ENCODE assay signal across 8 mouse cellular contexts in the genomic region with DNA sequence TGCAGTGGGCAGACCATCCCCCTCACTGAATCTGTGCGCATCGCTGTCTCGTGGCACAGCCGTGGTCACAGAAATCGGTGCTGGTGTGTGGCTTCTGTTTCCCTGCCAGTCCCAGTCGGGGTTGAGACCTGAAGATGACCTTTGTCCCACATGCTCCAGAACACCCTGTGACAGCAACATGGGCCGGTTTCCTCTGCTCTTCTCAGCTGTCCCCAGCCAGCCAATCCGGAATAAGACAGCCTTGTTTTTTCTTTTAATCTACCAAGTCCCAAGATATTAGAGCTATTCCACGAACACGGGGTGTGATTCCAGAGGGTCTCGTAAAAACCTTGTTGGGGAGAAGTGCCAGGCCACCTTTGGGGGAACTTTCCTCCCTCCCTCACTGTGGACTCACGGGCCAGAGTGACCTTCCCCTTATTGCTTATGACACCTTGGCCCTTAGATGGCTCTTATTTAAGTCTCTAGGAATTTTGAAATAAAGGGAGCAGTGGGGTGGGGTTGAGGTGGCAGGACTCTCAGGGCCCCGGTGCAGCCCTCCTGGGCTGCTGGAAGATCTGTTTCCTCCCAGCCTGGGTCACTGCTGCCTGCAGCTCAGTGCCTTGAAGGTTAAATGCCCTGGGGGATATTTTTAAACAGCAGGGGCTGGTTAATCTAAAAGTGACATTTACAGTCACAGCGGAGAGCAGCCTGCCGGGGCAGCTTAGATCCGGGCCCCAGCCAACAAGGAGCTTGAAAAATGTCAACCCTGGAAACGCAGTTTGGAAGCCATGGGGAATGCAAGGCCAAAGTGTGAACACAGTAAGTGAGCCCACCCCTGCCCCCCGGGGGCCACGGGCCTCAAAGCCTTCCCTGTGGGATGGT. TPM values are rescaled to one million over a fixed set of nuclear protein-coding genes. Genes with fewer than 3 reads are reported as not detected.
A peak's percentile ranks its signal among the peaks of the same experiment; 100 is the strongest.
DNase-seq lines count a peak whose midpoint lies in the region; ATAC-seq and TF ChIP-seq lines count a peak whose summit lies in the region.

A gene (plus strand): TSS at position 508 of the 861 bp plus-strand sequence.

- H3K36me3 ChIP-seq in midbrain, embryonic 13.5 days: no peaks in the 10 kb centered on the region
- no peaks in the 10 kb centered on the region for H3K36me3 ChIP-seq in midbrain, postnatal 0 days (ENCODE audit: insufficient read depth, low read length)
- H3K36me3 ChIP-seq in intestine, embryonic 16.5 days (ENCODE audit: control insufficient read depth, insufficient read depth, low read length): no peaks in the 10 kb centered on the region
- H3K36me3 ChIP-seq in stomach, postnatal 0 days (ENCODE audit: control insufficient read depth, insufficient read depth, low read length): no peaks in the 10 kb centered on the region

- no peak for ATAC-seq in midbrain, embryonic 13.5 days
- no peak for ATAC-seq in midbrain, postnatal 0 days (ENCODE audit: low FRiP score)
- peak; percentile 56 for ATAC-seq in intestine, embryonic 16.5 days
- ATAC-seq in stomach, postnatal 0 days (ENCODE audit: low FRiP score, low TSS enrichment): peak; percentile 58; the same call in 1 of the 2 replicates
- ATAC-seq in erythroid progenitor cell, adult 5-6 weeks (replicated peaks; ENCODE audit: low FRiP score, poor library complexity, severe bottlenecking): no peak

- H3K4me1 ChIP-seq in midbrain, embryonic 13.5 days (replicated peaks): peaks cover 6% of the 10 kb centered on the region; the same call in 1 of the 2 replicates
- no peaks in the 10 kb centered on the region for H3K4me1 ChIP-seq in midbrain, postnatal 0 days (ENCODE audit: insufficient read depth, low read length)
- peaks cover 22% of the 10 kb centered on the region for H3K4me1 ChIP-seq in intestine, embryonic 16.5 days (ENCODE audit: control insufficient read depth, insufficient read depth, low read length)
- H3K4me1 ChIP-seq in stomach, postnatal 0 days (replicated peaks; ENCODE audit: control insufficient read depth, insufficient read depth): no peaks in the 10 kb centered on the region

- no peak within 1 kb of the TSS for H3K4me3 ChIP-seq in midbrain, embryonic 13.5 days (replicated peaks)
- H3K4me3 ChIP-seq in midbrain, postnatal 0 days (ENCODE audit: low read depth, low read length): no peak within 1 kb of the TSS
- no peak within 1 kb of the TSS for H3K4me3 ChIP-seq in intestine, embryonic 16.5 days (ENCODE audit: low read length)
- no peak within 1 kb of the TSS for H3K4me3 ChIP-seq in stomach, postnatal 0 days (ENCODE audit: low read depth, low read length)

- no peaks in the 10 kb centered on the region for H3K27me3 ChIP-seq in midbrain, embryonic 13.5 days
- H3K27me3 ChIP-seq in midbrain, postnatal 0 days (ENCODE audit: insufficient read depth, low read length): no peaks in the 10 kb centered on the region
- H3K27me3 ChIP-seq in intestine, embryonic 16.5 days (replicated peaks; ENCODE audit: control insufficient read depth, insufficient read depth, low read length): no peaks in the 10 kb centered on the region
- no peaks in the 10 kb centered on the region for H3K27me3 ChIP-seq in stomach, postnatal 0 days (ENCODE audit: control insufficient read depth, insufficient read depth, low read length)

- TF ChIP-seq EP300 in stomach, postnatal 0 days (optimal IDR thresholded peaks at IDR 0.05): no peak

- no peak within 1 kb of the TSS; the same call in 1 of the 2 replicates for H3K9ac ChIP-seq in midbrain, embryonic 13.5 days (replicated peaks)
- H3K9ac ChIP-seq in midbrain, postnatal 0 days (replicated peaks; ENCODE audit: low read length, poor library complexity, severe bottlenecking): no peak within 1 kb of the TSS
- peak within 1 kb of the TSS; percentile 33 for H3K9ac ChIP-seq in intestine, embryonic 16.5 days (ENCODE audit: low read depth, low read length)
- no peak within 1 kb of the TSS for H3K9ac ChIP-seq in stomach, postnatal 0 days (ENCODE audit: low read length)

- 0 out of 2 replicates have a peak within 1 kb of the TSS, but pooled peaks have one; percentile 14 for H3K27ac ChIP-seq in midbrain, embryonic 13.5 days
- H3K27ac ChIP-seq in midbrain, postnatal 0 days (ENCODE audit: low read depth, low read length): no peak within 1 kb of the TSS
- peak within 1 kb of the TSS; percentile 14; the same call in 1 of the 2 replicates for H3K27ac ChIP-seq in intestine, embryonic 16.5 days (ENCODE audit: low read length)
- H3K27ac ChIP-seq in stomach, postnatal 0 days (replicated peaks): peak within 1 kb of the TSS; percentile 30; the same call in 1 of the 2 replicates

- H3K4me2 ChIP-seq in midbrain, embryonic 13.5 days (replicated peaks): no peak within 1 kb of the TSS
- no peak within 1 kb of the TSS for H3K4me2 ChIP-seq in midbrain, postnatal 0 days (ENCODE audit: low read depth, low read length, poor library complexity, severe bottlenecking)
- H3K4me2 ChIP-seq in intestine, embryonic 16.5 days (ENCODE audit: low read depth, low read length): no peak within 1 kb of the TSS; the same call in 1 of the 2 replicates
- no peak within 1 kb of the TSS for H3K4me2 ChIP-seq in stomach, postnatal 0 days (replicated peaks; ENCODE audit: low read depth)

- DNase-seq in midbrain, postnatal 0 days (ENCODE audit: low spot score): no peak
- DNase-seq in gastrocnemius, postnatal 25 days: peak; percentile 77
- peak; percentile 51 for DNase-seq in stomach, postnatal 0 days (ENCODE audit: low spot score)
- no peak for DNase-seq in lung, postnatal 4 days
- DNase-seq in c-Kit-positive CD71-positive TER-119-positive erythroid progenitor cells, embryonic 14.5 days (ENCODE audit: low spot score): no peak

- WGBS in midbrain, embryonic 13.5 days: 54% methylated on average over 19 of the region's 19 CpGs
- WGBS in midbrain, postnatal 0 days: 47% methylated on average over 19 of the region's 19 CpGs
- 31% methylated on average over 19 of the region's 19 CpGs for WGBS in intestine, embryonic 16.5 days
- WGBS in stomach, postnatal 0 days: 38% methylated on average over 19 of the region's 19 CpGs

- no peaks in the 10 kb centered on the region for H3K9me3 ChIP-seq in midbrain, embryonic 13.5 days
- no peaks in the 10 kb centered on the region for H3K9me3 ChIP-seq in midbrain, postnatal 0 days (ENCODE audit: low read length)
- no peaks in the 10 kb centered on the region for H3K9me3 ChIP-seq in intestine, embryonic 16.5 days (ENCODE audit: control insufficient read depth, low read length)
- H3K9me3 ChIP-seq in stomach, postnatal 0 days (ENCODE audit: control insufficient read depth, low read length): no peaks in the 10 kb centered on the region

- TF ChIP-seq CTCF in midbrain, postnatal 0 days (IDR thresholded peaks at IDR 0.05): no peak
- TF ChIP-seq CTCF in stomach, postnatal 0 days (IDR thresholded peaks at IDR 0.05; ENCODE audit: low read depth): no peak

RNA-seq across cellular contexts. Expression of the gene that starts here (rescaled TPM):
- polyA plus RNA-seq in midbrain, embryonic 13.5 days (2015; fragmentation: Nextera tagmentation; extraction: Ambion mirVana): 2.4 and 2.9 TPM in 2 replicates
- total RNA-seq in midbrain, postnatal 0 days (2014; rRNA removed): 2.0 and 2.7 TPM in 2 replicates
- polyA plus RNA-seq in midbrain, postnatal 0 days (2015; fragmentation: Nextera tagmentation; extraction: Ambion mirVana): 5.6 and 6.5 TPM in 2 replicates
- 100 to 1,000 TPM; 120 to 133 TPM for total RNA-seq in gastrocnemius, postnatal 25 days (2021)
- 1.1 and 1.4 TPM in 2 replicates for polyA plus RNA-seq in intestine, embryonic 16.5 days (2015; fragmentation: Nextera tagmentation; extraction: Ambion mirVana)
- 1.3 and 1.4 TPM in 2 replicates for polyA plus RNA-seq in stomach, postnatal 0 days (2015; fragmentation: Nextera tagmentation; extraction: Ambion mirVana)
- 1.3 TPM in 1 of 2 replicates, not detected in the other for total RNA-seq in erythroid progenitor cell, adult 5-6 weeks (2015; ENCODE audit: low replicate concordance)
- not detected in 2 replicates for total RNA-seq in erythroid progenitor cell, adult 5-6 weeks (2017; ENCODE audit: low replicate concordance)

Comparison
In these comparisons a context has a peak if more than half of its experiments do, and no peak if none do; other contexts are left out.
1. RNA of the gene that starts here (total RNA-seq): 120 to 133 TPM in gastrocnemius, postnatal 25 days; 2.0 to 2.7 TPM in midbrain, postnatal 0 days and 1.3 TPM in erythroid progenitor cell, adult 5-6 weeks; every median in the first group is over 10 times any median in the second.
2. ATAC-seq: peak in intestine, embryonic 16.5 days (single experiment) and stomach, postnatal 0 days (single experiment); none in midbrain, embryonic 13.5 days (single experiment), midbrain, postnatal 0 days (single experiment) and erythroid progenitor cell, adult 5-6 weeks (single experiment).
3. DNase-seq: peak in gastrocnemius, postnatal 25 days (single experiment) and stomach, postnatal 0 days (single experiment); none in midbrain, postnatal 0 days (single experiment), lung, postnatal 4 days (0 of 2) and c-Kit-positive CD71-positive TER-119-positive erythroid progenitor cells, embryonic 14.5 days (single experiment).